Mouse (Mus musculus): Measurements from ENCODE around the gene Fam189a1.

GRCm38 (mm10) chr7:65081979-65082777, 74.2 kb downstream of the Fam189a1 start:
- TF ChIP-seq POLR2A (IDR thresholded peaks at IDR 0.05; ENCODE audit: borderline replicate concordance, insufficient read depth, low read length) (no peak), CTCF (IDR thresholded peaks at IDR 0.05; ENCODE audit: borderline replicate concordance, insufficient read depth, low read depth, low read length) (no peak)
